21 mouse cellular contexts compared by ENCODE assay signal in genomic region chr4:104689047-104689446, GRCm38 (mm10).
DNase-seq lines count a peak whose midpoint lies in the region; ATAC-seq and TF ChIP-seq lines count a peak whose summit lies in the region.
"Had no signal": no experiment of that assay in that cellular context is flagged by ENCODE, and none has a peak within 500 bp of the region (broad histone marks: within the 10 kb centered on the region; RNA-seq: fewer than 3 reads in every experiment).

No protein-coding gene starts in this region.

- H3K27me3 ChIP-seq in embryonic facial prominence, embryonic 14.5 days (replicated peaks; ENCODE audit: control insufficient read depth, insufficient read depth, low read length): no peaks in the 10 kb centered on the region
- H3K27me3 ChIP-seq in embryonic facial prominence, embryonic 10.5 days (replicated peaks; ENCODE audit: low read depth, poor library complexity, severe bottlenecking): no peaks in the 10 kb centered on the region
- H3K27me3 ChIP-seq in hindbrain, postnatal 0 days (ENCODE audit: insufficient read depth, low read length): no peaks in the 10 kb centered on the region
- no peaks in the 10 kb centered on the region for H3K27me3 ChIP-seq in hindbrain, embryonic 10.5 days (ENCODE audit: insufficient read depth, poor library complexity, severe bottlenecking)
- H3K27me3 ChIP-seq in midbrain, embryonic 12.5 days: no peaks in the 10 kb centered on the region
- H3K27me3 ChIP-seq: intestine, embryonic 15.5 days; megakaryocyte, embryonic 14.5 days had no signal

- intact Hi-C loops in left cerebral cortex, postnatal 36 days (cut with DNase I): no loop called here

- H3K4me1 ChIP-seq in embryonic facial prominence, embryonic 14.5 days (ENCODE audit: control insufficient read depth, insufficient read depth, low read length): peaks cover 5% of the 10 kb centered on the region; the same call in 1 of the 2 replicates
- H3K4me1 ChIP-seq in embryonic facial prominence, embryonic 10.5 days: peaks cover 18% of the 10 kb centered on the region
- peaks cover 6% of the 10 kb centered on the region; the same call in 1 of the 2 replicates for H3K4me1 ChIP-seq in hindbrain, postnatal 0 days (ENCODE audit: insufficient read depth, low read length)
- peaks cover 5% of the 10 kb centered on the region; the same call in 1 of the 2 replicates for H3K4me1 ChIP-seq in hindbrain, embryonic 10.5 days (replicated peaks)
- H3K4me1 ChIP-seq in midbrain, embryonic 12.5 days: peaks cover 31% of the 10 kb centered on the region
- H3K4me1 ChIP-seq: intestine, embryonic 15.5 days; megakaryocyte, embryonic 14.5 days had no signal

- no peak for TF ChIP-seq CTCF in hindbrain, postnatal 0 days (IDR thresholded peaks at IDR 0.05; ENCODE audit: low read depth)

- H3K4me3 ChIP-seq in embryonic facial prominence, embryonic 14.5 days (ENCODE audit: low read depth, low read length): no peak overlapping the region
- H3K4me3 ChIP-seq in embryonic facial prominence, embryonic 10.5 days: no peak overlapping the region
- H3K4me3 ChIP-seq in hindbrain, postnatal 0 days (ENCODE audit: low read length): no peak overlapping the region
- H3K4me3 ChIP-seq in hindbrain, embryonic 10.5 days: no peak overlapping the region
- no peak overlapping the region for H3K4me3 ChIP-seq in midbrain, embryonic 12.5 days
- H3K4me3 ChIP-seq: heart, embryonic 10.5 days; intestine, embryonic 15.5 days; megakaryocyte, embryonic 14.5 days had no signal

- ATAC-seq in embryonic facial prominence, embryonic 14.5 days (ENCODE audit: low read depth): no peak
- ATAC-seq in hindbrain, postnatal 0 days: no peak
- ATAC-seq in midbrain, embryonic 12.5 days (ENCODE audit: low FRiP score, low read depth): peak; percentile 60; the same call in 1 of the 2 replicates
- ATAC-seq in erythroblast, adult 5-6 weeks (replicated peaks; ENCODE audit: low FRiP score, poor library complexity, severe bottlenecking): no peak
- ATAC-seq: intestine, embryonic 15.5 days; liver, postnatal 0 days had no signal

- no peaks in the 10 kb centered on the region for H3K9me3 ChIP-seq in embryonic facial prominence, embryonic 14.5 days (ENCODE audit: control insufficient read depth, low read length)
- H3K9me3 ChIP-seq in embryonic facial prominence, embryonic 10.5 days: no peaks in the 10 kb centered on the region
- H3K9me3 ChIP-seq in hindbrain, postnatal 0 days (ENCODE audit: low read length): no peaks in the 10 kb centered on the region
- no peaks in the 10 kb centered on the region for H3K9me3 ChIP-seq in hindbrain, embryonic 10.5 days
- H3K9me3 ChIP-seq in midbrain, embryonic 12.5 days: no peaks in the 10 kb centered on the region
- H3K9me3 ChIP-seq: heart, embryonic 10.5 days; intestine, embryonic 15.5 days had no signal

- WGBS in embryonic facial prominence, embryonic 14.5 days: 38% methylated on average over 3 of the region's 3 CpGs
- WGBS in embryonic facial prominence, embryonic 10.5 days: 79% methylated on average over 3 of the region's 3 CpGs
- WGBS in hindbrain, postnatal 0 days: 31% methylated on average over 3 of the region's 3 CpGs
- 75% methylated on average over 3 of the region's 3 CpGs for WGBS in hindbrain, embryonic 10.5 days
- WGBS in midbrain, embryonic 12.5 days: 9% methylated on average over 3 of the region's 3 CpGs

- no peak overlapping the region for H3K27ac ChIP-seq in embryonic facial prominence, embryonic 14.5 days (replicated peaks; ENCODE audit: low read depth, low read length)
- H3K27ac ChIP-seq in embryonic facial prominence, embryonic 10.5 days (replicated peaks): no peak overlapping the region
- H3K27ac ChIP-seq in hindbrain, postnatal 0 days: no peak overlapping the region
- H3K27ac ChIP-seq in hindbrain, embryonic 10.5 days: no peak overlapping the region
- H3K27ac ChIP-seq in midbrain, embryonic 12.5 days (replicated peaks): peak overlapping the region; percentile 52
- H3K27ac ChIP-seq: heart, embryonic 10.5 days; intestine, embryonic 15.5 days; stomach, postnatal 0 days had no signal

- H3K36me3 ChIP-seq in embryonic facial prominence, embryonic 14.5 days (ENCODE audit: control insufficient read depth, insufficient read depth, low read length): no peaks in the 10 kb centered on the region
- no peaks in the 10 kb centered on the region for H3K36me3 ChIP-seq in embryonic facial prominence, embryonic 10.5 days (replicated peaks)
- no peaks in the 10 kb centered on the region for H3K36me3 ChIP-seq in hindbrain, postnatal 0 days (ENCODE audit: insufficient read depth, low read length)
- no peaks in the 10 kb centered on the region for H3K36me3 ChIP-seq in hindbrain, embryonic 10.5 days
- H3K36me3 ChIP-seq in midbrain, embryonic 12.5 days: no peaks in the 10 kb centered on the region
- H3K36me3 ChIP-seq: heart, embryonic 10.5 days; intestine, embryonic 15.5 days had no signal

- no peak overlapping the region for H3K9ac ChIP-seq in embryonic facial prominence, embryonic 14.5 days (ENCODE audit: low read depth, low read length)
- no peak overlapping the region for H3K9ac ChIP-seq in hindbrain, postnatal 0 days (replicated peaks; ENCODE audit: low read length)
- no peak overlapping the region for H3K9ac ChIP-seq in midbrain, embryonic 12.5 days (replicated peaks)
- H3K9ac ChIP-seq: intestine, embryonic 15.5 days; liver, postnatal 0 days had no signal

- DNase-seq in embryonic facial prominence, embryonic 14.5 days (ENCODE audit: low spot score): peak; percentile 6
- no peak for DNase-seq in embryonic facial prominence, embryonic 10.5 days (ENCODE audit: low spot score)
- peak; percentile 46 for DNase-seq in hindbrain, postnatal 0 days (ENCODE audit: low spot score)
- no peak for DNase-seq in hindbrain, embryonic 10.5 days (ENCODE audit: low spot score)
- peak; percentile 79 for DNase-seq in MN1 (ENCODE audit: low spot score)
- DNase-seq in left cerebral cortex, postnatal 36 days (ENCODE audit: low spot score in 2 of 2): no peak
- DNase-seq: adrenal gland, postnatal 25 days; cerebellum, adult 9-11 months; gastrocnemius, postnatal 14 days; heart, postnatal 4 days; kidney, postnatal 25 days; layer of hippocampus, adult 9-11 months; liver; liver, postnatal 0 days; lung, postnatal 14 days had no signal

- no peak overlapping the region for H3K4me2 ChIP-seq in embryonic facial prominence, embryonic 14.5 days (ENCODE audit: low read depth, low read length)
- no peak overlapping the region for H3K4me2 ChIP-seq in hindbrain, postnatal 0 days (ENCODE audit: low read depth, low read length)
- no peak overlapping the region for H3K4me2 ChIP-seq in midbrain, embryonic 12.5 days (replicated peaks)
- H3K4me2 ChIP-seq: intestine, embryonic 15.5 days had no signal

Comparison
In these comparisons a context has a peak if more than half of its experiments do, and no peak if none do; other contexts are left out.
1. DNase-seq: peak in embryonic facial prominence, embryonic 14.5 days (single experiment), hindbrain, postnatal 0 days (single experiment) and MN1 (single experiment); none in embryonic facial prominence, embryonic 10.5 days (single experiment), hindbrain, embryonic 10.5 days (single experiment) and left cerebral cortex, postnatal 36 days (0 of 2).